Mouse (Mus musculus): Measurements from ENCODE around the gene Phip. TPM values are rescaled to one million over a fixed set of nuclear protein-coding genes. Genes with fewer than 3 reads are reported as not detected.

Phip gene
- polyA plus RNA-seq, 1 experiment from 2014 or later, result 130 TPM

DNA sequence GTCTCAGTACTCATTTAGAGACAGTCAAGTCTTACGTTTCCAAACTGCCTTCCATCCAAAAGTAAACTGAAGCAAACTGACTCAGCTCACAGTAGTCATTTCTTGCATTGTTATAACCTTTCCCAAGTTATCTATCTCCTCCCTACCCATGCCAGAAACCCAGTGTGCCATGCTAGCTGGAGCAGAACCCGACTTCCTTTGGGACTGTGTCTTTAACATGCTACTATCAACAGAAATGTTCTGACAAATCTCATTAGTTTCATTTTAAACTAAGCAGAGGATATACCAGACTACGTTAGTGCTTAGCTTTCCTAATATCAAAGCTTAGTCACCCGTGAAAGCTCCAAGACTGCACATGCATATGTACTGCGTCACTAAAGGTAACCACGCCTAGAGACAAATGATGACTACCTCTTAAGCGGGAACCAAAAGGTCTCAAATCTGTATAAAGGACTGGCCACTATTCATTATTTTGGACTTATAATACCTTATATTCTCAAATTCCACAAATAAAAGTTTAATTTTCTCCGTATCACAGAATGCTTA, 8.2 kb downstream of the Phip start:
- 92% methylated on average over 8 of the region's 8 CpGs for WGBS
- no peak for DNase-seq (ENCODE audit: low spot score)
- H3K9me3 ChIP-seq (replicated peaks), result no peaks in the 10 kb centered on the region
- no peak overlapping the region for H3K27ac ChIP-seq
- peaks cover 64% of the 10 kb centered on the region for H3K36me3 ChIP-seq
- no peak overlapping the region for H3K4me3 ChIP-seq
- H3K27me3 ChIP-seq (ENCODE audit: low read depth, poor library complexity, severe bottlenecking), result no peaks in the 10 kb centered on the region
- H3K4me1 ChIP-seq, result peaks cover 7% of the 10 kb centered on the region; the same call in 1 of the 2 replicates

DNA sequence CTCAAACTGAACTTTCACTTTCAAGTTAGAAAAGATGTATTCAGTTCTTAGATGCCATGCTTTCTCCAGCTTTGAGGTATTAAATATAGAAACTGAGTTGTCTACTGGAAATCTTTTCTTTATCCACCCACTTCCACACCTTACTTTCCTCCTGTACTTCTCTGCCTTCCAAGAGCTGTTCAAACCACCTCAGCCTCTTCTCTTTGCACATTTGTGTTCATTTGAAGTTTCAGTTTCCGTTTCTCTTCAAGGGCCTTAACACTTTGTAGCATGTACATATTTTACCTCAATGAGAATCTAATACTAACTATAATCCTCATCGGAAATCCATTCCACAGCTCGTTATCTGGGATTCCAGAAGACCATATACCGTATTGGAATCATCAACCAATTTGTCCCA, 11.3 kb downstream of the Phip start:
- no peak overlapping the region for H3K4me3 ChIP-seq
- no peaks in the 10 kb centered on the region for H3K27me3 ChIP-seq (ENCODE audit: low read depth, poor library complexity, severe bottlenecking)
- no peaks in the 10 kb centered on the region for H3K9me3 ChIP-seq (replicated peaks)
- no peak overlapping the region for H3K27ac ChIP-seq
- peaks cover 69% of the 10 kb centered on the region for H3K36me3 ChIP-seq
- H3K4me1 ChIP-seq, result no peaks in the 10 kb centered on the region
- no peak for DNase-seq (ENCODE audit: low spot score)
- 96% methylated on average over 4 of the region's 4 CpGs for WGBS

DNA sequence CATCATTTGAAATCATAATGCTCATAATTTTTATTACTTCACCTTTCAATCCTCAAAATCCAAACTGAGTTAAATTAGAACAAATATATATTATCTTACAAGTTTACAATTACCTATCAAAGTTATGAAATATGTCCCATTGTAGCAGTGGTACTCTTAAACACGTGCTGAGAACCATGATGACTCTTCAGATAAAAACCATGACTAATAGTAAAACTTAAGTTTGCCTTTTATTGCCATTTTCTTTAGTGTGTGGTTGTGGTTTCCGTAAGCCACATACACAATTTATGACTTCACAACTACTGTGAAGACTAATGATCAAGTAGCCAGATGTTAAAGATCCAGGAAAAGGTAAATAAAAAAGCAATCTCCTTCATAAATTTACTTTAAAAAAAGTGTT, 14.0 kb downstream of the Phip start:
- no peaks in the 10 kb centered on the region for H3K27me3 ChIP-seq (ENCODE audit: low read depth, poor library complexity, severe bottlenecking)
- 88% methylated on average over 2 of the region's 2 CpGs for WGBS
- no peak overlapping the region for H3K4me3 ChIP-seq
- no peaks in the 10 kb centered on the region for H3K9me3 ChIP-seq (replicated peaks)
- no peak for DNase-seq (ENCODE audit: low spot score)
- H3K36me3 ChIP-seq, result peaks cover 86% of the 10 kb centered on the region
- H3K4me1 ChIP-seq, result no peaks in the 10 kb centered on the region
- no peak overlapping the region for H3K27ac ChIP-seq

DNA sequence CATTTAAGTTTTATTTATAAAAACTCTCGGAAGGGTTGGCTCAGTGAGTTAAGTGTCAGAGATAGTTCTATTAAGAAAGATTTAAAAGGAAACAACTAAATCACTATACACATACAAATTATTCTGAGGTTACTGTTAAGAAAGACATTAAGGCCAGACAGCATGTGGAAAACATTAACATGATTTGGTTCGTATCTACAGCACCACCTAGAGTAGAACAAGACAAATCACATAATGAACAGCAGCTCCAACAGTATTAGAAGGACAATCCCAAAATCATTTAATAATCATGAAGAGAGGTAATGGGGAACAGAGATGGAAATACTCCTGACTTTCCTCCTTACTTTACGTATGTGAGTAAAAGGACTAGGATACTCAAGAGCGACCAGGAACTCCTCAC, 20.0 kb downstream of the Phip start:
- Histone ChIP-seq H3K9me3 (replicated peaks) (no peaks in the 10 kb centered on the region), H3K4me1 (no peaks in the 10 kb centered on the region), H3K36me3 (peaks cover 87% of the 10 kb centered on the region), H3K4me3 (no peak overlapping the region), H3K27ac (no peak overlapping the region), H3K27me3 (ENCODE audit: low read depth, poor library complexity, severe bottlenecking) (no peaks in the 10 kb centered on the region)
- DNase-seq (ENCODE audit: low spot score), result no peak
- 74% methylated on average over 4 of the region's 4 CpGs for WGBS

DNA sequence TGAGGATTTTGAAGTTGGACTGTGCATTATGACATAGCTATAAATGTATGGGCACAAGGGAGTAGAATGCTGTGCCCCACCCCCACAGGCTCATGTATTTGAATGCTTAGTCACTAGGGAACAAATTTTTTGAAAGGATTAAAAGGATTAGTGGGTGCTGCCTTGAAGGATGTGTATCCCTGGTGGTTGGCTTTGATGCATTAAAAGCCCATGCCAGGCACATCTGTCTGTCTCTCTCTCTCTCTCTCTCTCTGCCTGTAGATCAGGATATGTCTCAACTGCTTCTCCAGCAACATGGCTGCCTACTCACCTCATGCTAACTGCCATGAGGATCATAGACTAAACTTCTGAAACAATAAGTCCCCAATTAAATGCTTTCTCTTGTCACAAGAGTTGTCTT, 23.0 kb downstream of the Phip start:
- no peak for DNase-seq (ENCODE audit: low spot score)
- H3K4me3 ChIP-seq, result no peak overlapping the region
- no peaks in the 10 kb centered on the region for H3K27me3 ChIP-seq (ENCODE audit: low read depth, poor library complexity, severe bottlenecking)
- H3K4me1 ChIP-seq, result no peaks in the 10 kb centered on the region
- H3K9me3 ChIP-seq (replicated peaks), result no peaks in the 10 kb centered on the region
- no peak overlapping the region for H3K27ac ChIP-seq
- peaks cover 79% of the 10 kb centered on the region for H3K36me3 ChIP-seq

DNA sequence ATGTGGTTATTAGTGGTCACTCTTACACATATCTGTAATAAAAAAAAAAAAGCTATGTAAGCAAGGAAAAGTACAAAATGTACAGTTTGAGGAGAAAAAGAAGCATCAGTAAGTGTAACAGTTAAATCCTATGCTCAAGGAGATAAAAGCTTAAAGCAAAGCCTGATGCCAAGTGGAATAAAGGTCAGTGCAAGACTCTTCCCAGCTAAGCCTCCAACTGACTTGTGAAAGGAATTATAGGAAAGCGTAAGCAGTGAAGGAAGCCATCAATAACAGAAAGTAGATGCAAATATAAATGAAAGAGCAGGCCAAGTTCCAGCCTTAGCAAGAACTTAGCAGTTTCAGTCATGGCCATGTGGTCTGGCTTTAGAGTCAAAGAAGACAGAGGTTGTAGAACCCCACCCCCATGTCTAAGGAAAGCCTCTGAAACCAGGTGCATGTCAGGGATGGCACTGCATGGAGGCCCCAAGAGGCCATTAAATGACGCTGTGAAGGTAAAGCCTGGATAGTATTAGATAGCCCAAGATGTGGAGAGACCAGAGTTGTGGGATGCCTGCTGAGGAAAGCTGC, 23.8 kb downstream of the Phip start:
- no peak overlapping the region for H3K4me3 ChIP-seq
- H3K4me1 ChIP-seq, result no peaks in the 10 kb centered on the region
- WGBS, result 94% methylated on average over 2 of the region's 2 CpGs
- no peaks in the 10 kb centered on the region for H3K27me3 ChIP-seq (ENCODE audit: low read depth, poor library complexity, severe bottlenecking)
- H3K27ac ChIP-seq, result no peak overlapping the region
- DNase-seq (ENCODE audit: low spot score), result no peak
- no peaks in the 10 kb centered on the region for H3K9me3 ChIP-seq (replicated peaks)
- peaks cover 78% of the 10 kb centered on the region for H3K36me3 ChIP-seq

DNA sequence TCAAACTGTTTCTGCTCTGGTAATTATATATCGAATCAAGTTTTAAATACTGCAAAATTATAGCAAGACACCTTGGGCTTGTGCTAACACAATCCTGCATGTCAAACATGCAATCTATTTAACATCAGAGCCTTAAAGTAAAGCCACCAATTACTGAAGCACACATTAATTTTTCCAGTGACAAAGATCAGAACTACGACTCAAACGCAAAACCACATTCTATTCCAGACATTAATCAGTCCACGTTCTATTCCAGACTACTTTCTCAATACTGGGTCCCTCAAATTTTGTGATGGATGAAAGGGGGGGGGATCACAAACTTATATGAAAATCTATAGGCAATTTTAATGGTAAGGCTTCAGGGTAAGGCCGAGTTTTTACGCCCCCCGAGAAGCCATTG, 68.1 kb downstream of the Phip start:
- Histone ChIP-seq H3K4me1 (no peaks in the 10 kb centered on the region), H3K27me3 (ENCODE audit: low read depth, poor library complexity, severe bottlenecking) (no peaks in the 10 kb centered on the region), H3K27ac (no peak overlapping the region), H3K36me3 (peaks cover 97% of the 10 kb centered on the region), H3K4me3 (no peak overlapping the region), H3K9me3 (replicated peaks) (no peaks in the 10 kb centered on the region)
- no peak for DNase-seq (ENCODE audit: low spot score)
- 94% methylated on average over 7 of the region's 7 CpGs for WGBS

DNA sequence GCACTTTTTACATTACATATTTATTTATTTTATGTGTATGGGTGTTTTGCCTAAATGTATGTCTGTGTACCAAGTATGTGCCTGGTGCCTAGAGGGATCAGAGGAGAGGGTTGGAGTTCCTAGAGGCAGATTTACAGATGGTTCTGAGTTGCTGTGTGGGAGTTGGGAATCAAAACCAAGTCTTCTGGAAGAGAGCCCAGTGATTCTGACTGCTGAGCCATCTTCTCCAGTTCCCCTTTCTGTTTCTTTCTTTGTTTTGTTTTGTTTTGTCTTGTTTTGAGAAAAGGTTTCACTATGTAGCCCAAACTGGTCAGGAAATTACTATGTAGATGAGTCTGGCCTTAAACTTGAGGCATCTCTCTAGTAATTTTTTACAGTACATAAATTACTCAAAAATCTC, 86.7 kb downstream of the Phip start:
- no peaks in the 10 kb centered on the region for H3K4me1 ChIP-seq
- H3K27ac ChIP-seq, result no peak overlapping the region
- no peaks in the 10 kb centered on the region for H3K9me3 ChIP-seq (replicated peaks)
- H3K36me3 ChIP-seq, result peaks cover 99% of the 10 kb centered on the region
- H3K27me3 ChIP-seq (ENCODE audit: low read depth, poor library complexity, severe bottlenecking), result no peaks in the 10 kb centered on the region
- DNase-seq (ENCODE audit: low spot score), result no peak
- H3K4me3 ChIP-seq, result no peak overlapping the region

DNA sequence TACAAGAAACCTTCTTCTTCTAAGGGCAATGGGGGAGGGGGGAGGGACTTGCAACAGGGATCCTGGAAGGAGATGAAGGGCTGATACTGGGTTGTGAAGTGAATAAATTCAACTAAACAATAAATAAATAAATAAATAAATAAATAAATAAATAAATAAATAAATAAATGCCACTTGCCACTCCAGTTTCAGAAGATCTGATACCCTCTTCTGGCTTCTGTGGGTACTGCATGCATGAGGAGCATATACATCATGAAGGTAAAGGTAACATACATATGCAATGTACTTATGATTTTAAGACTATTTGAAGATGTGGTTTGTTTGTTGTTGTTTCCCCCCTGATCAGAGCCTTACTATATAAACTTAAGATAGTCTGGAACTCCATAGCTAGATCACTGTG, 91.1 kb downstream of the Phip start:
- H3K9me3 ChIP-seq (replicated peaks), result no peaks in the 10 kb centered on the region
- no peak overlapping the region for H3K4me3 ChIP-seq
- H3K36me3 ChIP-seq, result peaks cover 97% of the 10 kb centered on the region
- H3K4me1 ChIP-seq, result no peaks in the 10 kb centered on the region
- no peak for DNase-seq (ENCODE audit: low spot score)
- no peaks in the 10 kb centered on the region for H3K27me3 ChIP-seq (ENCODE audit: low read depth, poor library complexity, severe bottlenecking)
- H3K27ac ChIP-seq, result no peak overlapping the region

DNA sequence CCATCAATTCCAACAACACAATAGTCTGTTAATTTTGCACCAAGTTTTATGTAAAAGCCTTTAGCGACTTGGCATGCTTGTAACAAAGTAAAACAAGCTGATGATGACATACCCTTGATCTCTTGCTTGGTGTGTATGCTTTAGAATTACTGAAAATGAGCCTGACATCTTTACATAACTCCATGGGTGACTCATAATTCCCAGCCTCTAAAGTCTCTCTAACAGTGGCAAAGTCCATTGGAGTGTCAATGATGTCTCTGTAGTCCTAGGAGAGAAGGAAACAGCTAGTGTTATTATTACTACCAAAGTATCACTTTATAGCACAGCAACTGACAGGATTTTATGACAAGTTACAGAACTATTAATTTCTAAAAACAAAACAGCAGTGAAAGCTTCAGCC, 98.2 kb downstream of the Phip start:
- no peaks in the 10 kb centered on the region for H3K27me3 ChIP-seq (ENCODE audit: low read depth, poor library complexity, severe bottlenecking)
- no peak overlapping the region for H3K4me3 ChIP-seq
- no peak overlapping the region for H3K27ac ChIP-seq
- no peaks in the 10 kb centered on the region for H3K4me1 ChIP-seq
- no peaks in the 10 kb centered on the region for H3K9me3 ChIP-seq (replicated peaks)
- DNase-seq (ENCODE audit: low spot score), result no peak
- 93% methylated on average over 1 of the region's 1 CpGs for WGBS
- peaks cover 100% of the 10 kb centered on the region for H3K36me3 ChIP-seq

DNA sequence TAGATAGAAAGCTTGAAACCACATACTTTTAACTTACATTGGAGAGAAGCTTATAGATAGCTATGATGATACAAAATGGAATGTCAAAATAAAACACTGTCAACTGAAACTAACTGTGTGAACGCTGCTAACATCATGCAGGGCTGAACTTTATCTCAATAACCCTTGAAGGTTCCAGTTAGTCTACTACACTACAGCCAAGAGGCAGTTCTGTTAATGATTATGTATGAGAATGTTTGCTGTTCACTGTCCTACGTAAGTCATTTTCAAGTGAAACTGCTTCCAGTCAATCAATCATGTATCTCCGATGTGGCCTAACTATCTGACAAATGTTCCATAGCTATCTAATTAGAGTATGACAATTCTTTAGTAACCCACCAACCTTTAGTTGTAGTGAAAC, 107.6 kb downstream of the Phip start:
- no peak overlapping the region for H3K27ac ChIP-seq
- H3K36me3 ChIP-seq, result peaks cover 66% of the 10 kb centered on the region
- no peak for DNase-seq (ENCODE audit: low spot score)
- no peaks in the 10 kb centered on the region for H3K9me3 ChIP-seq (replicated peaks)
- no peaks in the 10 kb centered on the region for H3K27me3 ChIP-seq (ENCODE audit: low read depth, poor library complexity, severe bottlenecking)
- H3K4me3 ChIP-seq, result no peak overlapping the region
- H3K4me1 ChIP-seq, result no peaks in the 10 kb centered on the region
- WGBS, result 91% methylated on average over 3 of the region's 3 CpGs

DNA sequence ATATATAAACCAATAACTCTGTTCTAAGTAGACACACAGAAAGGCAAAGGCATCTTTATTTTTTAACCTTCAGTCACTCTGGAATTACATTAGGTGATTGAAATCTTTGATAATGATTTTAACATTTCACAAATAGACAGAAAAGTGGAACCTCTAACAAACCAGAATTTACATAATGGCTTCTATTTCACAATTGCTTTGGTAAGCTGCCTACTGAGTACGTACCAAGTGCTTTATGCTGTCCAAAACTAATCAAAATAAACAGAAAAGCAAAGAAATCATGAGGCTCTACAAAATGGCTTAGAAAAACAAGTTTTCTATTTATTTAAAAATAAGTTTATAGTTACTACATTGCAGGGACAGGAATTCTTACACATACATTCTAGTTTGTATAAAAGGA, 109.2 kb downstream of the Phip start:
- no peak overlapping the region for H3K4me3 ChIP-seq
- no peak for DNase-seq (ENCODE audit: low spot score)
- WGBS, result 97% methylated on average over 1 of the region's 1 CpGs
- no peaks in the 10 kb centered on the region for H3K9me3 ChIP-seq (replicated peaks)
- H3K4me1 ChIP-seq, result no peaks in the 10 kb centered on the region
- no peak overlapping the region for H3K27ac ChIP-seq
- H3K27me3 ChIP-seq (ENCODE audit: low read depth, poor library complexity, severe bottlenecking), result no peaks in the 10 kb centered on the region
- peaks cover 50% of the 10 kb centered on the region for H3K36me3 ChIP-seq

DNA sequence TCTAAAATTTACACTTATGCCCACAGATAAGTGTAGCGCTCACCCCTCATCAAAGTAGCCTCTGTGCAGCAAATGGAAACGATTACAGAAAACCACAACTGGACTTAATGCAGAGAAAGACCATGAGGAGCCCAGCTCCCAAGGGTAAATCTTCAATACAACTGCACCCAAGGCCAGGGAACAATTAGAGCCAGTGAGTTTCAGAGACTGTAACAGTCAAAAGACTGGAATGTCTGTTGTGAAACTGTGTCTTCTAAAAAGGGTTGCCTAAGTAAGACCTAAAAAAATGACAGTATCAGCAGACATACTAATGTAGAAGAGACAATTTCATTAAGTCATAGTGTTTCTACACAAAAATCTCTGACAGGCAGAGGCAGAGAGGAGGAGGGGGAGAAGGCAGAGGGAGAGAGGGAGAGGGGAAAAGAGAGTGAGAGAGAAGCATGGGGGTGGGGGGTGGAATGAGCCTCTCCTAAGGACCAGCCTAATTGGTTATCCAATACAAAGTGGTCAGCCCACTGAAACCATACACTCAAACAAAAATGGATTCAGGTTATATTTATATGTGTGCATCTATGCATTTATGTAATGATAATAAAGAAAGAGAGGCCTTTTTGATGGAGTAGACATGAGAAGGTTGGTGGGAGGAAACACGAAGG, 113.4 kb downstream of the Phip start:
- WGBS, result 92% methylated on average over 3 of the region's 3 CpGs
- DNase-seq (ENCODE audit: low spot score), result no peak

DNA sequence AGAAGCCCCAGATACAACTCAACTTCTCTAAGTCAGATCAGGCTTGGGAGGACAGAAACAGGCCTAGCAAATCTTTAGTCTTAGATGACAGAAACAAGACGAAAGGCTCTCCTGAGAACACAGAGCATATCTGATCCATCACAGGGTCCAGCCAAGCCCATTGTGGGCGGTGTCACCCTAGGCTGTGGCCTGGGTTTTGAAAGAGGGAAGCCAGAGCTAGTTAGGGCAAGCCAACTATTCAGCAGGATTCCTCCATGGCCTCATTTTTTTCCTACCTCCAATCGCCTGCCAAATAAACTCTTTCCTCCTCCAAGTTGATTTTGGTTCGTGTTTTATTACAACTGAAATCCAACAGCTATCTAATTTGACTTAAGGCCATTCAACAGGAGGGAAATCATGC, 114.0 kb downstream of the Phip start:
- H3K27ac ChIP-seq, result no peak overlapping the region
- H3K9me3 ChIP-seq (replicated peaks), result no peaks in the 10 kb centered on the region
- WGBS, result 87% methylated on average over 4 of the region's 4 CpGs
- H3K27me3 ChIP-seq (ENCODE audit: low read depth, poor library complexity, severe bottlenecking), result no peaks in the 10 kb centered on the region
- no peak overlapping the region for H3K4me3 ChIP-seq
- DNase-seq (ENCODE audit: low spot score), result no peak
- no peaks in the 10 kb centered on the region for H3K4me1 ChIP-seq
- H3K36me3 ChIP-seq, result peaks cover 11% of the 10 kb centered on the region

More for the DNA sequence above, 113.4 kb downstream of the Phip start:
- Histone ChIP-seq H3K27me3 (ENCODE audit: low read depth, poor library complexity, severe bottlenecking) (no peaks in the 10 kb centered on the region), H3K27ac (no peak overlapping the region), H3K9me3 (replicated peaks) (no peaks in the 10 kb centered on the region), H3K4me3 (no peak overlapping the region), H3K36me3 (peaks cover 15% of the 10 kb centered on the region), H3K4me1 (no peaks in the 10 kb centered on the region)
